Mouse (Mus musculus) heart, adult 2 months (tissue): Measurements from ENCODE around the gene Nabp2.

Experiments
- CTCF ChIP-seq: fragments of 200-600 bp; IDR thresholded peaks from 2 replicates; pipeline ENCODE4 v1.8.1; 2022; ENCODE audit warnings: antibody characterized with exemption, mild to moderate bottlenecking, moderate library complexity
- POLR2A ChIP-seq: fragments of 200-500 bp; IDR thresholded peaks from 2 replicates; pipeline ENCODE4 v1.6.1; 2011; ENCODE audit warnings: mild to moderate bottlenecking, low read depth, low read length, control low read depth; ENCODE audit not compliant: insufficient read depth

DNA sequence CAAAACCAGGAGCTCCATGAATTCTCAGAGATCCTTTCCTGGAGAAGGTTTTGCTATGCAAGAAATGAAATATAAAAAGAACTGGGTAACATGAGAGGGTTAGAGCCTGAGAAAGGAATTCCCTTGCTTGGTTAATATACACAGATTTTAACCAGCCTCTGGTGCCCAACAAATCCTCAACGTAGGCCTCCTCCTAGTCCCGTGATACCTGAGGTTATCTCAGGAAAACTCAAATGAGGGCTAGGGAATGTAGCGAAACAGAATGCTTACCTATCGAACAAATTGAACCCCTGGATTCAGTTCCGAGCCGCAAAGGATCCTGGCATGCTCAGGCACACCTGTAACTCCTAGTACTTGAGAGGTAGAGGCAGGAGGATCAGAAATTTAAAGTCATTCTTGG lies 46.4 kb upstream of the Nabp2 start:
- TF ChIP-seq POLR2A (no peak), CTCF (no peak)
